Mouse (Mus musculus) kidney, postnatal 10 days (tissue): ENCODE data around the gene Adgrg7.

Source experiments
- DNase-seq: peaks from one replicate; pipeline ENCODE4 v3.0.0; 2021; ENCODE audit warnings: mixed read lengths

The Adgrg7 gene

DNA sequence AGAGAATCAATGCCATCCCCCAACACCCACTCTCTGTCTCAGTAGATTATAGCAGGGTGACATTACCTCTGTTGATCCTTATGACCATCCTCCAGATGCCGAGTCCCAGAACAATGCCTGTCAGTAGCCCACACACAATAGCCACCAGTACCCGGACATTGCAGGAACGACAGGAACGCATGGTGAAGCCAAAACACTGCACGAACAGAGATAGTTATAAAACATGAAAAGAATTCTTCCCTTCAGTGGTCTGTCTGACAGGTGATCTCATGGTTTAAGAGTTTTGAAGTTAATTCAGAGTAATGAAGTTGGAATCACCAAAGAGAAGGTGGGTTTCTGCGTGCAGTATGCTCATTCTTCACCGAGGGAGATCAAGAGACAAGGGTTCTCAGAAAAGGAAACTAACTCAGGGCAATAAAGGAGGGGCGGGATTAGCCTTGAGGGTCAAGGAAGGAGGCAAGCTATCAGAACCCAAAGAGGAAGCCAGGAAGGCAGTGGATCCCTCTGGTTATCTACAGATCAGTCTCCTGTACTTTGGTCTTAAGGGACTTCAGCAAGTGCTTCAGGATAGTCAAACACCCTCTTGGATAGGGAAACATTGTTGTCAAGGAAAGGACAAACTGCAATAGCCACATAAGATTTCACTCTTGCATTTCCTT is at the start of gene Adgrg7:
Adgrg7 (minus strand) TSS at position 375 of the 659 bp plus-strand sequence.
- DNase-seq: no peak

DNA sequence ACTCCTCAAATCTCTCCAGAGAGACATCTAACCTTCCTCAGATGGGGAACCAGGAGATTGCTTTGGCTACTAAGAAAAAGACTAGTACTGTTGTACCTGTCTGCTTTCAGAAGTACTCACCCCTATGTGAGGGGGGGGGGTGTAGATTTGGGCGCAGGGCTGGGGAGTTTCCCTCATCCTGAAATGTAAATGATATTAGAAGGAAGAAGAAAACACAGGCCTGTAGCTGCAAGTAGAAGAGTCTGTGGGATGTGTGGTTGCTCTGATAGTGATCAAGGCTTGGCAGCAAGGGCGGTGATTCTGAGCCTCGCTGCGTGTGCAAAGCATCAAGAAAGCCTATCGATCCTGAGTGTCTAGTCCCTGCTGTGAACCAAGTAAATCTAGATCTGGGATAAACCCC is 47.3 kb upstream of the Adgrg7 start:
- no peak for DNase-seq

DNA sequence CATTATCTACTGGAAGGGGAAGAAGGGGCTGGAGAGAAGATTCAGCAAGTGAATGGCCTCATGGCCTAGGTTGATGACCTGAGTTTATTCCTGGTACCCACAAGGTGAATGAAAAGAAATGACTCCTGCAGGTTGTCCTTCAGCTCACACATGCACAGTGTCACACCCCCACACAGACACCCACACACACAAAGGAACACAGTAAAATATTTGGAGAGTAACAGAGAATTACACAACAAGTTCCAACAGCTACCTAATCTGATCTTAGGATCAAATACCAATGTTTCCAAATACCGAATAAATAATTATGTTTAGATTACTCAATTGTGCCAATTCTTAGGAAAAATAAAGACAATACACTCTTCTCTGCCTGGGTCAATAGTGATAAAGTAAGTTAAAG is 37.7 kb upstream of the Adgrg7 start:
- DNase-seq: no peak

DNA sequence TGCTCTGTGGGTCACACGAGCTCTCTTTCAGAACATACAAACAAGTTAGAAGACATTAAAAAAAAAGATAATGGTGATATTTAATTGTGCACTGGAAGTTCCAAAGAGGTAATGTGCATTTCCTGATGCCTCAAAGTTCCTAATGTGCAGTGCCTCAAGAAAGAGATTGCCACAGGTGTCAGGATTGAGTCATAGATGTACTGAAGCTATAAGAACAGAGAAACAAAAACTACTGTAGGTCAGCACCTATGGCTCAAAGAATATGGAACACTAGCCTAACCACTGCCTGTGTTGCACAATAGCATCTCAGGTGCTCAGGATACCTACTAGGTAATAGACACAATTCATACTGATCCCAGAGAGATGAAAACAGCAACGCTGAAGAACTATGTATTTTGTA is 36.3 kb upstream of the Adgrg7 start:
- no peak for DNase-seq

DNA sequence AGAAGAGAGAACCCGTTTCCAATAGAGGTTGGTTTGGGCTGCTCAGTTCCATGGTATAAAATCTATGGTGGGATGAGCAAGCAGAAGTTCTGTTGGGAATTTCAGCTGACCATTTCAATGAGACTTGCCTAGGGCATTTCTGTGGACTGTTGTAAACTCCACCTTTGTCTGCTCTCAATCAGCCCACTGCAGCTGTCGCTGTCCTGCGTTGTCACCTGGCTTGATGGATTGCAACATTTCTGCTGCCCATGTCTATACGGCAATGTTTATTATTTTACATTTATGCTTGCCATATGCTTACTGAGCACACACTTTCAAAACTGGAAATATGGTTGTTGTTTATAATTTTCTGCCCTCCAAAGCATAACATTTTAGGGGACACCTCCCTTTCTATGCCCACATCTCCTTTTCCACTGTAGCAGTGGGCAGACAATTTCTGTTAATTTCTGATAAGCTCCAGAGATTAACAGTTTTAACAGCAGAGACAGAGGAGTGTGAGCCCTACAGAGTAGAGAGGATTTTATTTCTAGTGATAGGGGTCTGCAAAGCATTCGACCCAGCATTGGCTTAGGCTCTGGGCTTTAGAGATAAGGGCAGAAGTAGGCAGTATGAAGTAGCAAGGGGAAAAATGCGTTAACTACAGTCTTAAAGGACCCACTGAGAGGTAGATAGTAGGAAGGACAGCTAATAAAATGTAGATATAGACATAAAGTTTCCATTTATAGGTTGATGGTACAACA is 5.9 kb upstream of the Adgrg7 start:
- DNase-seq: no peak

DNA sequence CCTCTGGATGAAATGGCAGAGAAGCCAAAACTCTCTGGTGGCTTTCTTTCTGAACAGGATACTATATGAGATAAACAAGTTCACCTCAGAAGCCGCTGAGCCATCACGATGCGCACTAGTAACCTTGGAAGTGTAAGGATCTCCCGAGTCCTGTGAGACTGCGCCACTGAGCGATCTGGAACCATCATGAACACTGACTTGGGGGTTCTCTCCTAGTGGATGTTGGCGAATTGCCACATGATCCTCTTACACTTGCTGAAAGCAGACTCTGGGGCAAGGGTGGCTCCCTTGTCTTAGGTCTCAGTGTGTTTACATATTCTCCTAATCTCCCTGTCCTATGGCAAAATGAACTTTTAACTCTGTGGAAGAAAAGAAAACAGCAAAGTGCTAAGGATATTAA is 5.3 kb upstream of the Adgrg7 start:
- DNase-seq: no peak

DNA sequence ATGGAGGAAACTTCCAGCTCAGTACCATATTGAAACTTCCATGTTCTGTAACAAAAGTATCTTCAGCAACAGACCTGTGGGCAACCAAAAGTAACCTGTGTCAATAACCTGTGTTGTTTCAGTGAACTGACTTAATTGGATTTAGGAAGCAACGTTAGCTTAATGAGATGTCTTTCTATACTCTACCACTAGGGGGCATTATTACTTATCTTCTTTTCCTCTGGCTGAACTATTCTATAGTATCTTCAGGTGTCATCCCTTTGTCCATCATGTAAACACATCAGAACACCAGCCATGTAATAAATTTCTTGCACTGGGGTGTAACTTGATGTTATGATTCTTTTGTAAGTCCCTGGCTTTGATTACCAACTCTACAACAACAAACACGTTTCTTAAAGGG is 4.8 kb upstream of the Adgrg7 start:
- no peak for DNase-seq

DNA sequence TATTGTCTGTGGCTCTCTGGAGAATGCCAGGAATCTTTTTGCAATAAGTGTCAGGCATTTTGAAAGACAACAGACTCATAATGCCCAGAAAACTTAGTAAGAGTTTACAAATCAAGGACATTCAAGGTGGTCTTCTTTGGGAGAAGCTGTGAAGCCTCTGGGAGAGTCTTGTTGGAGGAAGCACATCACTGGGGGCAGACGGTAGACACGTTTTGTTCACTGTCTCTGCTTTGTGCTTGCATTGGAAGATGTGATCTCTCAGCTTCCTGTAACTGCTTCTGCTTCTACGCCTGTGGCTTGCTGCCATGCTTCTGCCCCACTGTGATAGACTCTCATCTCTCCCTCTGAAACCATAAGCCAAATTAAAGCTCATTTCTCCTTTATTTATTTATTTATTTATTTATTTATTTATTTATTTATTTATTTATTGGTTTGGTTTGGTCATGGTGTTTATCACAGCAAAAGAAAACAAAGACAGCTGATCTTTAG is 3.9 kb upstream of the Adgrg7 start:
- no peak for DNase-seq

DNA sequence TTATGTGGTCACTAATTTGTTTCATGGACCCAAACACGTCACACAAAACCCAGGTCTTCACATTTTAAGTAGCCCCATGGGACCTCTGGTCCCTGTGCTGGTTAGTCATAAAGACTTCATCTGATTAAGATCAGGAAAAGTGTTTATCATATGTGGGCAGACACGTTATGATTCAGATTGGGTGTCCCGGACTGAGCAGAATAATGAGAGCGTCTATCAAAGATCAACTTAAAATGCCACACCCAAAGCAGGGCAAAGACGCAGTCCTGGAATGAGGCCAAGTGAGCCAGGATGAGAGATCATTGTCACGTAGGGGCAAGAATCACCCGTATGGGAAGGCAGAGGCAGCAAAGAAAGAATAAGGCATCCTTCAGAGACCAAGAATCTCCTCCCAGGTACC is 3.2 kb upstream of the Adgrg7 start:
- no peak for DNase-seq

DNA sequence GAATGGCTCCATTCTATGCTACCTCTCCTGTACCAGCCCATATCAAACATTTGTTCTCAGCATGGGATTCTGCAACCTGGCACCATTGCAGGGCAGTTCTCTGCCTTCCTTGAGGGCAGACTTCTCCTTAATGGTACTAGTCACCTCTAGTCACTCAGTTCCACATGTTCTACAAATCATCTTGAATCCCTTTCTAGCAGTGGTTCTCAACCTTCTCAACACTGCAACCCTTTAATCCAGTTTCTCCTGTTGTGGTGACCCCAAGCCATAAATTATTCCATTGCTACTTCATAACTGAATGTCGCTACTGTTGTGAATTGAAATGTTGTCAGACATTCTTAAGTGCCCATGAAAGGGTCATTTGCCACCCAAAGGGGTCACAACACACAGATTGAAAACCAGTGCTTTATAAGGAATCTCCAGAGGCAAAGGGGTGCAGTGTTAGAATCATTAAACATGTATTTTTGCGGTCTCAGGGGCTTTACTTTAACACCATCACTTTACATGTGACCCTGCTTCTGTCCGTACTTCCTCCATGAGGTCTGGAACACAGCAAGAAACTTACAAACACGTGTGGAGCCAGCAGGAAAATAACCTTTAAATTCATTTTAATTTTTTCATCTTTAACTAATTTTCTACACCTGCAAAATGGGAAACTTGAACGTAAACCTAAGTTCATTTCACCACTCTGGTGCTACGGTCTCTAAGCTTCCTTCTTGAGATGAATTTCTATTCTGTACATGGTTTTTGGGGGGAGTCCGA is 1.1 kb downstream of the Adgrg7 start:
- DNase-seq: no peak

DNA sequence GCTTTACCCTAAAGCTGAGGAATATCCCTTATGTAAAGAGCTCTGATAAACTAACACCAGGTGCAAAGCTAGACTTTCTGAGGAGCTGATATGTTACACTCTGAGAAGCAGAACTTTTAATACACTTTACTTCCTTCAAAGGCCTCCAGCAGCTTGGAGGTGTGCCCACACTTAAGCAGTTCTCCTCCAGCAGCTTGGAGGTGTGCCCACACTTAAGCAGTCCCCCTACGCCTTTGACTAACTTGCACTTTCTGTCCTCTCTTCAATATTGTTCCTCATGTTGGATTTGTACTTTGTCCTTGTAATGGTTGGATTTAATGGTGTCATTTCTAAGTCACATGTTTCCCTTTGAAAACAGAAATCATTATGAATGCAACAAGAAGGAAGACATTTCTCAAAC is 1.9 kb downstream of the Adgrg7 start:
- DNase-seq: no peak

DNA sequence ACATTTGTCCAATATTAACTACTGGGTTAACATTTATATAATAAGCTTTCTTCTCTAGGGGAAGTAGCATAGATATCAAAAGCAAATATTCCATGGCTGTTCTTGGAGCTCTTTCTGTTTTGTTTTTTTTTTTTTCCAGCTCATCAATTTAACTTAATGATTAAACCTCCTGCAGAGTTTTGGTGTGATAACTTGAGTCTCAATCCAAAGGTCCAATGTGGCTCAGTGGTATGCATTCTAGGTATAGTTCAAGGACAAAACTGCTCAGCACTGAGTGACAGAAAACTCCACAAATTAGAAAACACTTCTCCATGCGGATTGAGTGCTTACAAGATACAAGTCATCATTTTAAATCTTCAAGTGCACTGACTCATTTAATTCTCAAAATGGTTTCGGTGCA is 9.7 kb downstream of the Adgrg7 start:
- DNase-seq: no peak

DNA sequence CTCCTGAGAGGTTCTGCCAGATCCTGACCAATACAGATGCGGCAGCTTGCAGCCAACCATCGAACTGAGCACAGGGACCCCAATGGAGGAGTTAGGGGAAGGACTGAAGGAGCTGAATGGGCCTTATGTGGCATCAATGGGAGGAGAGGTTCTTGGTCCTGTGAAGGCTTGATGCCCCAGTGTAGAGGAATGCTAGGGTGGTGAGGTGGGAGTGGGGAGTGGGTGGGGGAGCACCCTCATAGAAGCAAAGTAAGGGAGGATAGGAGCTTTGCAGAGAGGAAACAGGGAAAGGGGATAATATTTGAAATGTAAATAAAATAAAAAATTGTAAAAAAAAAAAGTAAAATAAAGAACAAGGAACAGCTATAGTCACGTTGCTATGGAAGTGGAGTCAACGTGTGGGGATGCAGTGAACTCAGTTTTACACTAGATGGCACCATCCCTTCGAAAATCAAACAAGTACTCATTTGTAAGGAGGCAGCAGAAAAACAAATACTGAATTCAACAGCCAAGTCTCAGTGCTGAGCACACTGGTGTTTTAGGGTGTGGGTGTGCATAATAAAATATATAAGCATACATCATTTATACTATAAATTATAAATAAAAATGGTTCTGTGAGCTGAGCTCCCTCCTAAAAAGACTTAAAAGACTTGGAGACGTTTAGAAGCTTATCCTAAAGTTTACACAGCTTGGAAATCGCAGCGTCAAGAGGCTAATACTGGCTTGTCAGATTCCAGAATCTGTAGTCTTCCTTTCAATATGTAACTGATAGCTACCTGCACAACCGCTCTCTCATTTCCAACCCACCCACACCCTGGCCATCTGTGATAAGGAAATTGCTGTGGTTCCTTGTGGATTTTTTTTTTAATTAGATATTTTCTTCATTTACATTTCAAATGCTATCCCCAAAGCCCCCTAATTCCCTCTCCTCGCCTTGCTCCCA is 24.2 kb downstream of the Adgrg7 start:
- DNase-seq: peak; percentile 53

DNA sequence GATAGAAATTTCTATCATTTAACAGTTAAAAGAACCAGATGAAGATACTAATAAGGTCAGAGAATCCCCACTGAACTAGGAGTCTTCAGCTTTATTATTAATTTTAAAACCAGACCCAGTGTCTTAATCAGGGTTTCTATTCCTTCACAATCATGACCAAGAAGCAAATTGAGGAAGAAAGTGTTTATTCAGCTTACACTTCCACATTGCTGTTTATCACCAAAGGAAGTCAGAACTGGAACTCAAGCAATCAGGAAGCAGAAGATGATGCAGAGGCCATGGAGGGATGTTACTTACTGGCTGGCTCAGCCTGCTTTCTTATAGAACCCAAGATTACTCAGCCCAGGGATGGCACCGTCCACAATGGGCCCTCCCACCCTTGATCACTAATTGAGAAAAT is 66.6 kb downstream of the Adgrg7 start:
- DNase-seq: no peak

DNA sequence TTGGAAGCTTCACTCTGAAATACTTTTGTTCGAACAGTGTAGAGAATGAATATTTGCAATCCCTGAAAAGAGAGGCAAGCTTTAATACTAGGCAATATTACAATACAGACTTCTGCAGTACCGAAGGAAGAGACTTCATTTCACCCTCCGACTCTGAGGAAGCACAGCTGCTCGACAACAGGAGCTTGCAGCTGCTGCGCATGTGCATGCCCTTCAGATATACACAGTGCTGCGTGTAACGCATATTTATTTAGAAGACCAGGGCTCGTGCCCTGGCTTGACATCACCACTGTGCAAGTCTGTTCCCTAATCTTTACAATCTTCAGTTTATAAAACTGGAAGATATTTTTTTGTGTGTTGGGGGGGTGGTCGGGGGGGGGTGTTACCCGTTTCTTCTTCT is 70.7 kb downstream of the Adgrg7 start:
- peak; percentile 54 for DNase-seq

DNA sequence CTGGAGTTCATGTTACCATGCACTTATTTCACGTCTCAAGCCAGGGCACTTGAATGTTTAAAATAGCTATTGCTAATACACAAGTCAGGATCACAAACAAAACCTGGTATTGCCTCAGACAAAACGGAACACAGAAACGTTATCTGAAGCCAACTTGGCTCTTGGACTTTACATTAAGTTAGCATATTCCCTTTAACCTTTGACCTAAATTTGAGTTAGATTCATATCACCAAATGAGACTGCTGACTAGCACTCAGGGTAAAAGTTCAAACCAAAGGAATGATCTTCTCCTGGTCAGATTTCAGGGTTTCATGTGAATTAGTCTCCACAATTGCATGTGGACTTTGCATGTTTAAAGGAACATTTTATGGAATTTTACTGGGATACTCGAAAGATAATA is 73.3 kb downstream of the Adgrg7 start:
- DNase-seq: no peak

DNA sequence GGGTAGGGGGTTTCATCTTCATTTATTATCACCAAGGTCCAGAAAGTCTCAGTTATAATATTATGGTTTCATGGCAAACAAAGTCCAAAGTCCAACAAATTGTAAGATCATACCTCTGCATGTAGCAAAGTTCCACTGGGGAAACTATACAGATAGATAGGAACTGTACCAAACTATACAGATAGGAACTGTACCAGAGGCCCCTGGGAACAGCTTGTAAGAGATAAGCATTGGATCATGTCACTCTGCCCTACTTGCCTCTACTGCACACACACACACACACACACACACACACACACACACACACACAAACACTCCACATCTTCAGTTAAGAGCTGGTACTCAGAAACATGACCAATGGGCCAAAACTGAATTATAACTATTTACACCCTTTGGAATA is 76.6 kb downstream of the Adgrg7 start:
- no peak for DNase-seq

DNA sequence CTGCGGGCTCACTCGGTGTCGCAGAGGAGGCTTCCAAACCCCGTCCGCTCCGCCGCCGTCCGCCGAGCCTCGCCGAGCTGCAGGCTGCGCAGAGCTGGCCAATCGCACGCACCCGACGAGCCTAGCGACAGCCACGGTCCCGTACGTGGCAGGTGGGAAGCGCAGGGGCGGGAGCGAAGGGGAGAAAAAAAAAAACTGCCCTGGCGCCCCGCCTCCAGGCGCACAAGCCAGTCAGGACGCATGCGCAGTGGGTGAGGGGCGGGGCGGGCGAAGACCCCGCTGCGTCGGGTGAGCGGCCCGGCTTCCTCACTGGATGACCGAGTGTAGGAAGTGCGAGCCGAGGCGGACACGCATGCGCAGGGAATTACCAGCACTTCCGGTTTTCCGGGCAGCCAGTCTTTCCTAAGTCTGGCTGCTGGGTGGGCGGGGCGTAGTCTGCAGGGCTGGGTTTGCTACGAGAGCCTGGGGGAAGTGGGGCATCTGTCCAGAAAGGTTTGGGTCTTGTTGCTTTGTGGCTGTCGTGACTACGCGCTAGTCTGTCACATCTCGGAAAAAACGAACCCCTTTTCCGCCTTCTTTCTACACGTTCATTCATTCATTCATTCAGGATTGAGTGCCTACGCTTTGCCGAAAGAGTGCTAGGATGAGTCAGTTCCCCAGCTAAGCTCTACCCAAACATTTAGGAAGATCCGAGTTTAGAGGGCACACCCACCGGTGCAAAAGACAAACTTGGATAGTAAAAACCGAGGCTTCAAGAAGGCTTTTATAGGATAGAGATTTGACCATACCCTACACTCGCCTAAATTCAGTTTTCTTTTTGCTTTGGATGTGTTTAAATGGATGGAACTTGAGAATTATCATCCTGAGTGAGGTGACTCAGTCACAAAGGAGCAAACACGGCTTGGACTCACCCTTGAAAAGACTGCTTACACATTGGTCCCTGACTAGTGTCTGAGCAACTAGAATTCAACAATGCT is 78.1 kb downstream of the Adgrg7 start, which contains the start of gene Tfg:
Tfg (minus strand) TSS at position 227 of the 977 bp plus-strand sequence.
- peak; percentile 100 for DNase-seq

DNA sequence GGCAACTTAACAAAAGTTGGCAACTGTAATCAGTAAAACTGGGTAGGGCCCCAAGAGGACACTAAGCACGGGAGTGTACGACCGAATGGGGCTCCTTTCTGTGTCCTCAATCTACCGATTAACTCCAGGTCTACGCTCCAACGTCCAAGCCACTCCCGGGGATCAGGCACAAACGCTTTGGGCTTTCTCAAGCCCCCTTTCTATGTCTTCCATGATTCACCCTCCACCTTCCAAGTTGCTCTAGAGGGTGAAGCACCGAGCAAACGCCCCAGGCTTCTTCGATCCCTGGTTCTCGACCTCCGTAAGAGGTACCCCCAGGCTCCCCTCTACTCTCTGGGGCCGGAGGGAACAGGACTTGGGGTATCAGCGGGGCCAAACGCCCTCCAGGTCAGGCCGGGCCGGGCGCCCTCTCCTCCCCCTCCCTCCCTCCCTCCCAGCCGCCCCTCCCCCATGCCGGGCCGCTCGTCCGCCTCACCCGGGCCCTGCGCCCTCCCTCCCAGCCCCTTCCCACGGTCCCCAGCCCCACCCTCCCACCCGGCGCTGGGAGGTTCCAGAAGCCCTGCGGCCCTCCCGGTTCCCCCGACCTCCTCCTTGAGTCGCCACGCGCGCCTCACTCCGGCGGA is 79.0 kb downstream of the Adgrg7 start:
- no peak for DNase-seq

DNA sequence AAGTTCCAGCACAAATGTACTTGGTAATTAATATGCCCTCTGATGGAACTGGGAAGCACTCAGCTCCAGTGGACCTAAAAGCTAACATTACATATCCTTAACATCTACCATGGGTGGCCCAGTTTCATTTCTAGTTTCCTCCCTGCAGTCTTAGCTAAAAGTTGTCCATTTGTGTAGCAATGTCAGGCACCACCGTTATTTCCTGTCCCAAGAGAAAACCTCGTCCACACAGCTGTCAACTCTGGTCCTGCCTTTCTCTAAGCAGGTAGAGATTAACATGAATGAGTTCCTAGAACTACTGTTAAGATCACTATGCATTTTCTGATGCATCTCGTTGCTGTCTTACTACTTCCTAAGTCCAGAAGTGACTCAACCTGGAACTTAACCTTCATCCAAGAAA is 80.0 kb downstream of the Adgrg7 start:
- no peak for DNase-seq

DNA sequence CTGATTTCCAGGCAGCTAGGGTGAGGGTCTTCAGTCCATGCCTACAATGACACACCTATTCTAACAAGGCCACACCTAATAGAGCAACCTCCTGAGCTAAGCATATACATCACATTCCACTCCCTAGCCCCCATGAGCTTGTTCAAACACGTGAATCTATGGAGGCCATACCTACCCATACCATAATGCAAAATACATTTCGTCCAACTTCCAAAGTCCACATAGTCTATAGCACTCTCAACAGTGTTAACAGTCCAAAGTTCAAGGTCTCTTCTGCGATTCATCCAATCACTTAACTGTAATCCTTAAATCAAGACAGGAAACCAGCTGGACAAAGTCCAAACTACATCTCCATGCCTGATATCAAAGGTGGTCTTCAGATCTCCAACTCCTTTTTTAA is 85.6 kb downstream of the Adgrg7 start:
- DNase-seq: no peak
